Mouse (Mus musculus): ENCODE measurements around the gene Usb1. TPM values are rescaled to one million over a fixed set of nuclear protein-coding genes. Genes with fewer than 3 reads are reported as not detected.

Usb1 gene
- total RNA-seq (2021) = 10 to 100 TPM; 13.6 to 18.9 TPM

DNA sequence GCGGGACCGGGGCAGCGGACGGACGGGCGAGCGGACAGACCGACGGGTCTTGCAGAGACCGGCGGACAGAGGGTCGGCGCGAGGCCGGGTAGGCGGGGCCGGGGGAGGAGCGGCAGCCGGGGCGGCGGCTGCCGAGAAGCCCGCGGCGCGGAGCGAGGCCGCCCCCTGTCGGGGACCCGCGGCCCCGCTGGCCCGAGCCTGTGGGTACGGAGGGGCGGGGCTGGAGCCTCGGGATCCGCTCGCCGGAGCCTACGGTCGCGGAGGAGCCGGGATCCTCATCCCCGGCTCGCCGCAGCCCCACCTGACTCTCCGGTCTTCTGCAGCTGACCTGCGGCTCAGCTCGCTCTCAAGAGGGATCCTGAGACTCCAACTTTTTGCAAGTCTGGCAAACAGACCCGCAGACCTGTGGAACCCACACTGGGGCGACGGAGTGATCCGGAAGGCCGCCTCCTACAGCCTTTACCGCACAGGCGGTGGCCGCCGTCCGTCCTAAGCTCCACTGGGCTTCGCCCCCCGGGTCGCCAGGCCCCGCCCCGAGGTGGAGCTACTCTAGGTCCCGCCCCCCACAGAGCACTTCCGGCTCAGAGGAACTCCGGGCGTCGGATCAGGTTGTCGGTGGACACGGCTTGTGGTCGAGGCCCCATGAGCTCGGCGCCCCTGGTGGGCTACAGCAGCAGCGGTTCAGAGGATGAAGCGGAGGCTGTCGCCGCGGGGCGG lies at the start of gene Usb1, which contains the start of gene Zfp319:
Gene Usb1 (plus strand): TSS at position 565 of the 717 bp plus-strand sequence.
Gene Zfp319 (minus strand): TSS at position 231 of the 717 bp plus-strand sequence.
- peak; percentile 96 to 97 for DNase-seq
- intact Hi-C loops (cut with DNase I) = loop anchor here (1.0 to 2.0 kb wide), 2 partner anchors 39 to 78 kb away; no protein-coding TSS in a partner anchor

DNA sequence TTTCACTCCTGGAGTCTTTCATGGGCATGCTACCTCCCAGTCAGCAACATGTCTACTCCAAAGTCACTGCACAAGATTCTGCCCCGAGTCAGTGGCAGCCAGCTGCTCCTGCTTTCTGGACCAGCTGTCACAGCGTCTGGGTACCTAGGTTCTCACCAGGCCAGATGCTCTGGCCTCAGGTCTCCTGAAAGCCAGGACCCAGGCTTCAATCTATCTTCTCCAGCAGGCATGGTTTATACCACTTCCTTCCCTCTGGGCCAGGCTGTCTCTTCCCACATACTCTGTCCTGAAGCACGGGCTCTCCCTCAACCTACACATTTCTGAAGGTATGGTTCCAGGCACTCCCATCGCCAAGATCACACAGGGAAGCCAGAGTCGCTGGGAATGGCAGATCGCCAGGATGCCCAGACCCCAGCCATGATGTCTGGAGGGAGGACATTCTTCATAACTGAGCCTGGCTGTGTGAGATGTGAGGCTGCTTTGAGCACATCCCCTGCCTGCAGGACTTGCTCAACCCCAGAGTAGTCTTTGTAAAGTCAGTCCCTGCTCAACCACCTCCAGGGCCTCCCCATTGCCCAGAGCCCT lies 42.9 kb upstream of the Usb1 start:
- no peak for DNase-seq
- intact Hi-C loops (cut with DNase I) = no loop called here

GRCm38 (mm10) chr8:95293172-95293571 lies 38.9 kb upstream of the Usb1 start:
- intact Hi-C loops (cut with DNase I) = loop anchor here (2.0 kb wide), 1 partner anchor 38 kb away; the partner anchor contains the start of gene Zfp319
- peak; percentile 90 to 95 for DNase-seq

GRCm38 (mm10) chr8:95293891-95294290 lies 38.2 kb upstream of the Usb1 start:
- intact Hi-C loops (cut with DNase I) = loop anchor here (2.0 kb wide), 2 partner anchors 37 to 39 kb away; partner anchors contain the start of gene Zfp319
- peak; percentile 54 to 59 for DNase-seq

- peak; percentile 33 to 59 for DNase-seq
- intact Hi-C loops (cut with DNase I) = loop anchor here (1.0 to 10.0 kb wide), 2 partner anchors 48 to 358 kb away; no protein-coding TSS in a partner anchor
Measured at GRCm38 (mm10) chr8:95302410-95302809, 29.7 kb upstream of the Usb1 start.

DNA sequence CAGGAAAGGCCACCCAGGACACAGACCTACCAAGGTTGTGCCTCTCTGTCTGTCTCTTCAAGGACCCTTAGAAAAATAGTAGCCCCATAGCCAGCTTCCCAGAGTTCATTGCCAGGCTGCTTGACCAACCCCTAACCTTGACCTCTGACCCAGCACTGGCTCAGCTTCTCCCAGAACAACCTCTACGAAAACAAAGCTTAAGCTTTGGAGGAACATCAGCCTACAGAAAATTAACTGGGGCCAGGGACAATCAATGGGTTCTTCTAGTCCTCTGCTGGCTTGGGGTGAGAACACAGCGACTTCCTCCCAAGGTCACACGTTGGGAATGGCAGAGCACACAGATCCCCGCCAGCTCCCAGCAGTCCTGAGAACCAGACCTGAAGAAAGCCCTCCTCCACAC lies 26.6 kb upstream of the Usb1 start:
- DNase-seq = no peak
- intact Hi-C loops (cut with DNase I) = loop anchor here (10.0 kb wide), 1 partner anchor 361 kb away; no protein-coding TSS in a partner anchor

GRCm38 (mm10) chr8:95306431-95306830 lies 25.7 kb upstream of the Usb1 start, which contains the start of gene Cngb1:
Cngb1 (minus strand) TSS chr8:95306585.
- intact Hi-C loops (cut with DNase I) = loop anchor here (10.0 kb wide), 1 partner anchor 362 kb away; no protein-coding TSS in a partner anchor
- no peak for DNase-seq

DNA sequence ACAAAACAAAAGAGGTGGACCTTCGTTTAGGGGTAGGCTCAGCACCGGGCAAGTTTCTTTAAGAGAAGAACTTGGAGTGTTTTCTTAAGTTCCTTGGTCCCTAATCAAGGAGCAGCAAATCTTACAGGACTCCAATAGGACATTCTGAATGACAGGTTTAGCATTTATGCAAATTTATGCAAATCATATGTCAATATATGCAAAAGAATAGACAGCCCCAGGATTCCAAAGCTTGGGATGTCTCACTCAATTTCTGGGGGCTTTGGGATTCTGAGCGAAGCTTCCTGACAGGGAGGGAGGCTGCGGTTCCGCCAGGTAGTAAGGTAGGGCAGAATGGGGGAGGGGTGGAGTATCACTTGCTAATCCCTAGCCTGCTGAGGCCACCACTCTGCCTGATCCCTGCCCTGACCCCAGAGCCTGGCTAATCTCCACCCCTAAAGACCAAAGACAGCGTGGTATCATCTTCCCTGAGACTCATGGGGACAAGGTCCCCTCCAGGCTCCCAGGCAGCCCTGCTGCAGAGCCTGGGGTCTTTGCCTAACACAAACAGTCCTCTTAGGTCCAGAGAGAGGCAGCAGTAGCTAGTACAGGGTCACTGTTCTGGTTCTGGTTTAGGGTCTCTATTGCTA lies 21.6 kb upstream of the Usb1 start, which contains the start of gene Tepp:
Gene Tepp (plus strand): TSS at position 225 of the 629 bp plus-strand sequence.
- DNase-seq = no peak
- intact Hi-C loops (cut with DNase I) = no loop called here

- intact Hi-C loops (cut with DNase I) = no loop called here
- DNase-seq = no peak
Measured at GRCm38 (mm10) chr8:95312836-95313235, 19.2 kb upstream of the Usb1 start.

DNA sequence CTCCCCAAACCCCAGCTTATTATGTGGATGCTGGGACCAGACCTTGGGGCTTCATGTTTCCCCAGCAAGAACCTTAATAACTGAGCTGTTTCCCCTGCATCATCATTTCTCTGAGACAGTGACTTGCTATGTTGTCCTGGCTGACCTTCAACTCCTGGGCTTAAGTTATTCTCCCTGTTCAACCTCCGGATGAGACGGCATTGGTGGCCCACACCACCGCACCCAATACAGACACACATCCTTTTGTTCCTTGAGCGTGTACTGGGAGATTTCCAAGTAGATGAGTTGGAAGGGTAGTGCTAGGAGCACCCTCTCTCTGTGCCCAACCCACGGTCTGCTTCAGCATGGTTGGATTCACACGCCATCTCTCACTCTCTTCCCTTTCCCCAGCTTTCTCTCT lies 18.2 kb upstream of the Usb1 start:
- no peak for DNase-seq
- intact Hi-C loops (cut with DNase I) = no loop called here

GRCm38 (mm10) chr8:95314707-95315106 lies 17.4 kb upstream of the Usb1 start:
- DNase-seq = no peak
- intact Hi-C loops (cut with DNase I) = no loop called here

- DNase-seq = no peak
- intact Hi-C loops (cut with DNase I) = no loop called here
Measured at GRCm38 (mm10) chr8:95315350-95315749, 16.7 kb upstream of the Usb1 start.

DNA sequence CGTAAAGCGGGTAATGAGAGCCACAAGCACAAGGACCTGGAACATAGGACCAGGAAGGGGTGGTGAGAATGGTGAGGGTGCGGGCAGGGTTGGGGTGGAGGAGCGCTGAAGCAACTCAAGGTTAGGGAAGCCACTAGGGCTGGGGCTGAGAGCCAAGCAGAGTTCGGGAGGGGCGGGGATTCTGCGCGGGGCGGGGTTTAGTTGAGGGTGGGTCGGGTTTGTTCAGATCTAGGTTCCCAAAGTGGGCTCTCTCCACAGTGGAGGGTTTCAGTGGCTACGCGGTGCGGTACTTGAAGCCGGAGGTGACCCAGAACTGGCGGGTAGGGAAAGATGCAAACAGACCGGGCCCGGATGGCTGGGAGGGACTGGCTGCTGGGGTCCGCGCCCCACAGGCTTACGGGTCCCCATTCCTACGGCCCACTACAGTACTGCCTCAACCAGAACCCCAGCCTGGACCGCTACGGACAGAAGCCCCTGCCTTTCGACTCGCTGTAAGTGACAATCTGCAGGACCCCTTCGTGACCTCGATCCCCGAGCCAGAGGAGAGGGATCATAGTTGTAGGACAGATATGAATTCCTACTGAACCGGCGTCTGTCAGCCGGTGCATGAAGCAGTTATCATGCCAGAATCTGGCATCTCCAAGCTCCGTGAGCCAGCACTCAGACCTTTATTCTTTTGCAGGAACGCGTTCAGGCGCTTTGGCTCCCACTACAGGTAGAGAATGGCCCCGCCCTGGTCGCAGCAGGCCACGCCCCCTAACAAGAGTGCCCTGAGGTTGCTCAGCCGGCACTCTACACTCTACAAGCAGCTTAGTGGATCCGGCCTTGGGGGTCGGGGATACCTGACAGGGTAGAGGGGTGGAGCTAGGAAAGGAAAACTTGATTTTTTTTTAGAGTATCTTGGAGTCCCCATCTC lies 11.6 kb upstream of the Usb1 start:
- intact Hi-C loops (cut with DNase I) = no loop called here
- peak; percentile 40 to 48 for DNase-seq

DNA sequence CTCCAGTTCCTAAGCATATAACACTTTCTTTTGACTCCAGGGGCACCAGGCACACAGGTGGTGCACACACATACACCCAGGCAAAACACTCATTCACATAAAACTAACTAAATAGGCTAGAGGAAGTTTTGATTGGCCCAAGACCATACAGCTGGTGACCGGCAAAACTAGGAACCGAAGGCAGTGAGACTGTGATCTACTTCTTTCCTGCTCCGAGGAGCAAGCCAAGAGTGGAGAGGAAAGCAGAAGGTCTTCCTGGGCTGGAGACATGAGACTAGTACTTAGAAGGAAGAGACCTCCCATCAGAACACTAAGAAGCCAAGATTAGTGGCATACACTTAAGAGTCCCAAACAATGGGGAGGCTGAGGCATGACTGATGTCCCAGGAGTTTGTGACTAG lies 8.9 kb upstream of the Usb1 start:
- no peak for DNase-seq
- intact Hi-C loops (cut with DNase I) = no loop called here

DNA sequence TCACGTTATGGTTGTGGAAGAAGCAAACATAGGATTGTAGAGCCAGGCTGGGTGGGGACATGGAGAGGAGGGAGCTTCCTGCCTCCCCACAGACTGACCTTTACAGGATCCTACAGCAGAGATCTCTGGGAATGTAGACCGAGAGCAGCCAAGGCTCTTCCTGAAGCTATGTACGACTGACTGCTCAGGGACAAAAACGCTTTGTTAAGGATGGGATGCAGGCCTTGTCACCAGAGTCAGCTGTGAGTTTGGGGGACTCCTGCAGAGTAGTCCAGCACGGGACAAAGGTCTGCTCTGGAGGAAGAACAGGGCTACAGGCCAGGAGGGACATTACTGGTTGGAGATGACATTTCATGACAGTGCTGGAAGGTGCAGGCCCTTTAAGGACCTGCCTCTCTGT lies 7.4 kb upstream of the Usb1 start:
- DNase-seq = no peak

DNA sequence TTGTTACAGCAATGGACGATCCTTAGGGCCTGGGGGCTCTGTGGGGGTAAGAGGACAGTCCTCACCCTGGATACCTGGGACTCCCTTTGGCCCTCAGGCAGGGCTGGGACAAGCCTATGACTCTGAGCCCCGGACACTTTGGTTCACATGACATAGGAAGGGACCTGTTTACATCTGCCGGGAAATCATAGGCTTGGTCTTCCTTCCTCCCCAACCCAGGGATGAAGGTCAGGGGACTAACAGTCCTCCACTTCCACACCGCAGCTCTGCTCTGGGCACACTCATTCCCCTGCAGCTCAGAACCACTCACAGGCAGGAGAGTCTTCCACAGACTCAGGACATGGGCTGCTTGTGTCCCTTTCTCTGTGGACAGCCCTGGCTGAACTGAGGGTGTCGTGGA lies 5.3 kb upstream of the Usb1 start:
- intact Hi-C loops (cut with DNase I) = no loop called here
- no peak for DNase-seq

More for the DNA sequence above, 7.4 kb upstream of the Usb1 start:
- intact Hi-C loops (cut with DNase I) = no loop called here

- intact Hi-C loops (cut with DNase I) = no loop called here
- DNase-seq = no peak
Measured at GRCm38 (mm10) chr8:95327866-95328465, 4.1 kb upstream of the Usb1 start.

DNA sequence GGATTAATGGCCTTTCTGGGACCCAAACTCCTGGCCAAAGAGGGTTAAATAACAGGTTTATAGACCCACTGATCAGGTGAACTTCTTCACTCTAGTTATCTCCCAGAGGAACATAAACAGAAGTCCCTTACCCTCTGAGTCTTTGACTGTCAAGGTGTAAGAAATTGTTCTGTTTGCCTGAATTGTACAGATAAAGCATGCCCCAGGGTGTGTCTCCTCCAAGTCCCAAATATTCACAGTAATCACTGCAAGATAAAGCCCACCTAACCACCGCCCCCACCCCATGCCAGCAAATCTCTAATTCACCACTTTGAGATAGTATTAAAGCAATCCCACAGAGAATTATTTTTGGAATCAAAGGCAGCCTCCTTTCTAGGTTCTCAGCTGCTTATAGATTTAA lies 1.7 kb upstream of the Usb1 start:
- intact Hi-C loops (cut with DNase I) = loop anchor here (2.0 kb wide), 1 partner anchor 38 kb away; no protein-coding TSS in a partner anchor
- no peak for DNase-seq

DNA sequence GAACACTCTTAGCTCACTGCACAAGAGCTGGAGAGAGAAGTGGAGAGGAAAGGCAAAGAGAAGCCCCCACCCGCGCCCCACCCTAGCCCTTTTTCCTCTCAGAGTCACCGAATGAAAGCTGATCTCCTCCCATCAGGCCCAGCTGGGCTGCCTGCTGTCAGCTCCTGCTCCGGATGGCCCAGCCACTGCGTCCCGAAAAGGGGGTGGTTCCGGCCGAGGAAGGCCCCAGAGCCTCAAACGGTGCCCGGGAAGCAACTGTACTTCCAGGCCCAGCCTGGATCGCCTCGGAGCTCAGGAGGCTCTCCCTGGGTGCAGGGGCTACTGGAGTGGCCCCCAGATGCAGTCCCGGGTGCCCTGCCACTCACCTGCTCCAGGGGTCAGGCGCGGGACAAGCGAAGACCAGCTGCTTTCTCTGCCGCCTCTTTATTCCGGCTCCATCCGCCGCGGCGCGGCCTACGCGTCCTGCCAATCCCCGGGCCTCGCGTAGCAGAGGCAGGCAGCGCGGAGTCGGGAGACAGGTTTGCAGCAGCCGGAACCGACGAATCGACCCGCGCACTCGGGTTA lies 846 bp upstream of the Usb1 start:
- intact Hi-C loops (cut with DNase I) = loop anchor here (1.0 to 2.0 kb wide), 2 partner anchors 38 to 77 kb away; no protein-coding TSS in a partner anchor

More for the DNA sequence above, 846 bp upstream of the Usb1 start:
- DNase-seq = no peak
